In the genomic region with DNA sequence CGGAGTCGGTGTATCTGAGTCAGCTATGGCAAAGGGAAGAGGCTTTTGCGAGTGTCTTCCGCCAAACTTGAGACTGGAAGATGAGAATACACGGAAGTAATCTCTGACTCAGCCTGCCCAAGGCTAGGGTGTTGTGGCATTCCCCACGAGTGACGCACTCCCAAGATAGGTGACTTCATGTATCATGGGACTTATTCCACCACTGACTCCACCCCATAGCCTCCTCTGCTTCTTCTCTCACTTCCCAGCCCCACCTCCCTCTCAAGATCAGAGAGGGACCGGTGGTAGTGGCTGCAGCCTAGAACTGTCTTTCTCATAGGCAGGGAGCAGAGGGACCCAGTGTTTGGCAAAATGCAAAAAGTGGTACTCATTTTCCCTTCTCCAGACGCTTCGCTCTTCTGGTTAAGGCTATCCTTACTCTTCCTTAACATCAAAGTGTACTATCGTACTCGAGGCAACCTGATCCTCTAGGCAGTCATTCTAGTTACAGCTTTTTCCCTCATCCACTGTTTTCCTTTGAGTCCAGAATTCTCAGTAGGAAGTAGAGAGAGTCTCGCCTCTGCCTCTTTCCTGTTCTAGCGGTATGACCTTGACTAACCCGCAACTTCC, we compare ENCODE assay signal across 8 mouse cellular contexts. TPM values are rescaled to one million over a fixed set of nuclear protein-coding genes. Genes with fewer than 3 reads are reported as not detected.
DNase-seq lines count a peak whose midpoint lies in the region; ATAC-seq and TF ChIP-seq lines count a peak whose summit lies in the region.

No protein-coding gene starts in this region.

- no peaks in the 10 kb centered on the region for H3K9me3 ChIP-seq in CH12.LX (replicated peaks; ENCODE audit: low read length)
- H3K9me3 ChIP-seq in forebrain, embryonic 11.5 days (ENCODE audit: control insufficient read depth, low read length): no peaks in the 10 kb centered on the region
- no peaks in the 10 kb centered on the region for H3K9me3 ChIP-seq in heart, embryonic 15.5 days (replicated peaks)
- H3K9me3 ChIP-seq in liver, embryonic 13.5 days (replicated peaks): no peaks in the 10 kb centered on the region
- no peaks in the 10 kb centered on the region for H3K9me3 ChIP-seq in stomach, embryonic 15.5 days

- WGBS in forebrain, embryonic 11.5 days: 8% methylated on average over 15 of the region's 15 CpGs
- WGBS in heart, embryonic 15.5 days: 4% methylated on average over 15 of the region's 15 CpGs
- 1% methylated on average over 15 of the region's 15 CpGs for WGBS in liver, embryonic 13.5 days (ENCODE audit: insufficient replicate concordance)
- WGBS in stomach, embryonic 15.5 days: 4% methylated on average over 15 of the region's 15 CpGs

- TF ChIP-seq CTCF in CH12.LX (conservative IDR thresholded peaks at IDR 0.05 in 1 of 2, IDR thresholded peaks at IDR 0.05 in 1 of 2; ENCODE audit: low read depth in 2 of 2, low read length in 2 of 2): no peak

- H3K4me1 ChIP-seq in CH12.LX (ENCODE audit: control insufficient read depth in 1 of 2, insufficient read depth in 2 of 2): peaks cover 3 to 39% of the 10 kb centered on the region in 2 experiments
- H3K4me1 ChIP-seq in forebrain, embryonic 11.5 days (replicated peaks; ENCODE audit: control insufficient read depth, insufficient read depth, low read length): peaks cover 11% of the 10 kb centered on the region; the same call in 1 of the 2 replicates
- peaks cover 23% of the 10 kb centered on the region for H3K4me1 ChIP-seq in heart, embryonic 15.5 days (replicated peaks)
- peaks cover 41% of the 10 kb centered on the region for H3K4me1 ChIP-seq in liver, embryonic 13.5 days (replicated peaks)
- H3K4me1 ChIP-seq in stomach, embryonic 15.5 days: peaks cover 16% of the 10 kb centered on the region

- no peak for TF ChIP-seq RAD21 in CH12.LX (IDR thresholded peaks at IDR 0.05; ENCODE audit: low read depth, low read length)

- peaks cover 34% of the 10 kb centered on the region for H3K79me2 ChIP-seq in CH12.LX (replicated peaks; ENCODE audit: control insufficient read depth, extremely low read depth, insufficient read depth, poor library complexity, severe bottlenecking)

- DNase-seq in CH12.LX (ENCODE audit: extremely low read depth): peak; percentile 99
- peak; percentile 86 for DNase-seq in c-Kit-positive CD71-positive TER-119-negative erythroid progenitor cells, embryonic 14.5 days (ENCODE audit: low read depth)
- peak; percentile 51 for DNase-seq in forebrain, embryonic 11.5 days (ENCODE audit: low spot score)
- peak; percentile 87 to 94 for DNase-seq in kidney, postnatal 25 days
- peak; percentile 75 for DNase-seq in liver, embryonic 13.5 days
- DNase-seq in natural killer cell, adult 2 months (ENCODE audit: low spot score in 2 of 2): peak; percentile 93

- H3K4me3 ChIP-seq in CH12.LX (replicated peaks in 1 of 3; ENCODE audit: low read depth in 2 of 3, low read length in 2 of 3, poor library complexity in 1 of 3): peak overlapping the region; percentile 77 to 97 (median 82)
- H3K4me3 ChIP-seq in forebrain, embryonic 11.5 days (ENCODE audit: low read depth, low read length): peak overlapping the region; percentile 88
- H3K4me3 ChIP-seq in heart, embryonic 15.5 days: peak overlapping the region; percentile 96
- H3K4me3 ChIP-seq in liver, embryonic 13.5 days (replicated peaks): peak overlapping the region; percentile 89
- peak overlapping the region; percentile 97 for H3K4me3 ChIP-seq in stomach, embryonic 15.5 days (replicated peaks)

- peak; percentile 23 for ATAC-seq in forebrain, embryonic 11.5 days (replicated peaks; ENCODE audit: low FRiP score)
- peak; percentile 60 for ATAC-seq in heart, embryonic 15.5 days (replicated peaks; ENCODE audit: insufficient number of reproducible peaks, insufficient read depth, low FRiP score, low read depth)
- ATAC-seq in liver, embryonic 13.5 days (ENCODE audit: low read depth): peak; percentile 75
- peak; percentile 70 for ATAC-seq in stomach, embryonic 15.5 days (ENCODE audit: insufficient read depth, low FRiP score, low read depth)

- H3K9ac ChIP-seq in CH12.LX (ENCODE audit: insufficient read depth, low read depth): peak overlapping the region; percentile 97
- peak overlapping the region; percentile 76 for H3K9ac ChIP-seq in forebrain, embryonic 11.5 days (ENCODE audit: low read length)
- H3K9ac ChIP-seq in heart, embryonic 15.5 days: peak overlapping the region; percentile 73
- peak overlapping the region; percentile 83 for H3K9ac ChIP-seq in liver, embryonic 13.5 days
- H3K9ac ChIP-seq in stomach, embryonic 15.5 days: peak overlapping the region; percentile 52

- TF ChIP-seq EP300 in CH12.LX (IDR thresholded peaks at IDR 0.05; ENCODE audit: low read length): peak; percentile 50; the same call in 1 of the 2 replicates

- dilution Hi-C loops in CH12.LX (cut with MboI; ENCODE audit: extremely low pct_ligation_motif_present, extremely low pct_unique_long_range_greater_than_20kb, low sequenced_read_pairs): no loop called here

- in situ Hi-C loops in CH12.LX (cut with MboI; ENCODE audit: low pct_ligation_motif_present, low pct_unique_long_range_greater_than_20kb, low sequenced_read_pairs): no loop called here

- H3K36me3 ChIP-seq in CH12.LX (replicated peaks in 1 of 2; ENCODE audit: control insufficient read depth in 1 of 2, insufficient read depth in 1 of 2, low read length in 1 of 2): peaks cover 0 to 19% of the 10 kb centered on the region in 2 experiments
- no peaks in the 10 kb centered on the region for H3K36me3 ChIP-seq in forebrain, embryonic 11.5 days (ENCODE audit: control insufficient read depth, insufficient read depth, low read length)
- H3K36me3 ChIP-seq in heart, embryonic 15.5 days: no peaks in the 10 kb centered on the region
- H3K36me3 ChIP-seq in liver, embryonic 13.5 days: 0 out of 2 replicates have a peak, but pooled peaks cover 4% of the 10 kb centered on the region
- H3K36me3 ChIP-seq in stomach, embryonic 15.5 days: no peaks in the 10 kb centered on the region

- H3K4me2 ChIP-seq in CH12.LX (ENCODE audit: insufficient read depth, low read depth, poor library complexity, severe bottlenecking): peak overlapping the region; percentile 92
- H3K4me2 ChIP-seq in forebrain, embryonic 11.5 days (ENCODE audit: low read depth, low read length, severe bottlenecking): peak overlapping the region; percentile 95
- peak overlapping the region; percentile 79 for H3K4me2 ChIP-seq in heart, embryonic 15.5 days
- H3K4me2 ChIP-seq in liver, embryonic 13.5 days: peak overlapping the region; percentile 99
- peak overlapping the region; percentile 86 for H3K4me2 ChIP-seq in stomach, embryonic 15.5 days

- no peaks in the 10 kb centered on the region for H3K27me3 ChIP-seq in CH12.LX (replicated peaks)
- no peaks in the 10 kb centered on the region for H3K27me3 ChIP-seq in forebrain, embryonic 11.5 days (ENCODE audit: control insufficient read depth, insufficient read depth, low read length)
- H3K27me3 ChIP-seq in heart, embryonic 15.5 days: no peaks in the 10 kb centered on the region
- H3K27me3 ChIP-seq in liver, embryonic 13.5 days: no peaks in the 10 kb centered on the region; the same call in 1 of the 2 replicates
- H3K27me3 ChIP-seq in stomach, embryonic 15.5 days (replicated peaks): no peaks in the 10 kb centered on the region

- TF ChIP-seq POLR2A in CH12.LX (IDR thresholded peaks at IDR 0.05; ENCODE audit: low read depth, low read length): peak; percentile 56

- H3K27ac ChIP-seq in CH12.LX (ENCODE audit: insufficient read depth, low read depth): peak overlapping the region; percentile 97
- H3K27ac ChIP-seq in forebrain, embryonic 11.5 days (ENCODE audit: low read depth, low read length): peak overlapping the region; percentile 84
- peak overlapping the region; percentile 98 for H3K27ac ChIP-seq in heart, embryonic 15.5 days
- H3K27ac ChIP-seq in liver, embryonic 13.5 days: peak overlapping the region; percentile 99
- H3K27ac ChIP-seq in stomach, embryonic 15.5 days: peak overlapping the region; percentile 99

TF ChIP-seq in CH12.LX, 34 proteins besides CTCF, POLR2A, EP300 and RAD21 (continues in another document):
- TF ChIP-seq SIN3A (IDR thresholded peaks at IDR 0.05; ENCODE audit: low read length): peak; percentile 94

RNA-seq across cellular contexts. Expression of gene Spag9, which starts 0.7 kb away (rescaled TPM):
- 21.0 TPM in 2 replicates for total RNA-seq in CH12.LX (2012; rRNA removed)
- total RNA-seq in CH12.LX (2014; rRNA removed): 22.5 and 22.6 TPM in 2 replicates
- polyA plus RNA-seq in CH12.LX (2012; ENCODE audit: insufficient read length, low read depth): 30.7 and 32.1 TPM in 2 replicates
- polyA plus RNA-seq in forebrain, embryonic 11.5 days (2014; fragmentation: Nextera tagmentation; extraction: Ambion mirVana): 93.4 and 101 TPM in 2 replicates
- polyA plus RNA-seq in heart, embryonic 15.5 days (2015; fragmentation: Nextera tagmentation; extraction: Ambion mirVana): 33.7 and 34.1 TPM in 2 replicates
- 9.1 and 10.0 TPM in 2 replicates for polyA plus RNA-seq in liver, embryonic 13.5 days (2015; fragmentation: Nextera tagmentation; extraction: Ambion mirVana)
- 36.2 and 45.6 TPM in 2 replicates for polyA plus RNA-seq in stomach, embryonic 15.5 days (2015; fragmentation: Nextera tagmentation; extraction: Ambion mirVana)

RNA-seq across cellular contexts. Expression of gene Nme1, which starts 26.9 kb away (rescaled TPM):
- total RNA-seq in CH12.LX (2012; rRNA removed): 187 and 253 TPM in 2 replicates
- total RNA-seq in CH12.LX (2014; rRNA removed): 443 and 488 TPM in 2 replicates
- 129 and 170 TPM in 2 replicates for polyA plus RNA-seq in CH12.LX (2012; ENCODE audit: insufficient read length, low read depth)
- polyA plus RNA-seq in forebrain, embryonic 11.5 days (2014; fragmentation: Nextera tagmentation; extraction: Ambion mirVana): 231 and 266 TPM in 2 replicates
- polyA plus RNA-seq in heart, embryonic 15.5 days (2015; fragmentation: Nextera tagmentation; extraction: Ambion mirVana): 69.6 and 74.1 TPM in 2 replicates
- polyA plus RNA-seq in liver, embryonic 13.5 days (2015; fragmentation: Nextera tagmentation; extraction: Ambion mirVana): 177 and 207 TPM in 2 replicates
- 147 and 174 TPM in 2 replicates for polyA plus RNA-seq in stomach, embryonic 15.5 days (2015; fragmentation: Nextera tagmentation; extraction: Ambion mirVana)

RNA-seq across cellular contexts. Expression of gene Gm20390, which starts 27.1 kb away (rescaled TPM):
- total RNA-seq in CH12.LX (2012; rRNA removed) (717 and 896 TPM in 2 replicates), CH12.LX (2014; rRNA removed) (136 and 137 TPM in 2 replicates)
- polyA plus RNA-seq in CH12.LX (2012; ENCODE audit: insufficient read length, low read depth): 691 and 791 TPM in 2 replicates
- 371 and 408 TPM in 2 replicates for polyA plus RNA-seq in forebrain, embryonic 11.5 days (2014; fragmentation: Nextera tagmentation; extraction: Ambion mirVana)
- 185 and 232 TPM in 2 replicates for polyA plus RNA-seq in heart, embryonic 15.5 days (2015; fragmentation: Nextera tagmentation; extraction: Ambion mirVana)
- 247 and 263 TPM in 2 replicates for polyA plus RNA-seq in liver, embryonic 13.5 days (2015; fragmentation: Nextera tagmentation; extraction: Ambion mirVana)
- polyA plus RNA-seq in stomach, embryonic 15.5 days (2015; fragmentation: Nextera tagmentation; extraction: Ambion mirVana): 345 and 399 TPM in 2 replicates

RNA-seq across cellular contexts. Expression of gene Nme2, which starts 39.2 kb away (rescaled TPM):
- total RNA-seq in CH12.LX (2012; rRNA removed) (1,722 and 2,105 TPM in 2 replicates), CH12.LX (2014; rRNA removed) (1,555 and 1,586 TPM in 2 replicates)
- 945 and 1,140 TPM in 2 replicates for polyA plus RNA-seq in CH12.LX (2012; ENCODE audit: insufficient read length, low read depth)
- 144 and 155 TPM in 2 replicates for polyA plus RNA-seq in forebrain, embryonic 11.5 days (2014; fragmentation: Nextera tagmentation; extraction: Ambion mirVana)
- polyA plus RNA-seq in heart, embryonic 15.5 days (2015; fragmentation: Nextera tagmentation; extraction: Ambion mirVana): 350 and 462 TPM in 2 replicates
- 81.5 and 82.6 TPM in 2 replicates for polyA plus RNA-seq in liver, embryonic 13.5 days (2015; fragmentation: Nextera tagmentation; extraction: Ambion mirVana)
- 266 and 295 TPM in 2 replicates for polyA plus RNA-seq in stomach, embryonic 15.5 days (2015; fragmentation: Nextera tagmentation; extraction: Ambion mirVana)

Comparison
In these comparisons a context has a peak if more than half of its experiments do, and no peak if none do; other contexts are left out.
1. Peak in every context shown above with its lines: DNase-seq, ATAC-seq, H3K4me3 ChIP-seq and H3K27ac ChIP-seq.
2. ATAC-seq: peak in every context shown above with its lines; median percentile 75 in liver, embryonic 13.5 days; 70 in stomach, embryonic 15.5 days; 60 in heart, embryonic 15.5 days; 23 in forebrain, embryonic 11.5 days.